Mouse (Mus musculus) adrenal gland (tissue): ENCODE measurements around the gene Tcl1b3.
"Not testable (repeated sequence)": the region's sequence is repeated elsewhere in the genome, so short reads cannot be mapped to it uniquely, and the experiment has no call there.

Experiments
- intact Hi-C: fragments of 180-260 bp; cut with DNase I; formaldehyde crosslinking; loops from one replicate; pipeline ENCODE4 v1.15.1; 2025
- long read RNA-seq, 2 experiments: library from polyadenylated mRNA; unstranded; transcript quantifications; one replicate each; pipeline ENCODE4 v2.0.0; 2020; ENCODE audit warnings: borderline replicate concordance in 1 of 2; ENCODE audit not compliant: insufficient replicate concordance in 1 of 2

The Tcl1b3 gene
- long read RNA-seq, experiment 1: 0 reads
- long read RNA-seq, experiment 2: 0 reads

GRCm38 (mm10) chr12:105190743-105191142, at the start of gene Tcl1b3:
Tcl1b3 (plus strand) TSS chr12:105191043.
- intact Hi-C loops: not testable (repeated sequence)

- intact Hi-C loops: no loop called here
These were observed 47.7 kb upstream of the Tcl1b3 start for GRCm38 (mm10) chr12:105143096-105143495.

GRCm38 (mm10) chr12:105144928-105145327, 45.9 kb upstream of the Tcl1b3 start:
- intact Hi-C loops: not testable (repeated sequence)

- intact Hi-C loops: no loop called here
These were observed 45.1 kb upstream of the Tcl1b3 start, which contains the start of gene Tcl1b2 for GRCm38 (mm10) chr12:105145714-105146113. Tcl1b2 (plus strand) TSS chr12:105146014.

GRCm38 (mm10) chr12:105155286-105155685, 35.6 kb upstream of the Tcl1b3 start:
- intact Hi-C loops: not testable (repeated sequence)

- intact Hi-C loops: no loop called here
These were observed 32.0 kb upstream of the Tcl1b3 start for GRCm38 (mm10) chr12:105158842-105159241.

- intact Hi-C loops: no loop called here
These were observed 31.5 kb upstream of the Tcl1b3 start, which contains the start of gene Tcl1b1 for GRCm38 (mm10) chr12:105159390-105159789. Tcl1b1 (plus strand) TSS chr12:105159690.

- intact Hi-C loops: no loop called here
These were observed 24.1 kb upstream of the Tcl1b3 start for GRCm38 (mm10) chr12:105166734-105167133.

GRCm38 (mm10) chr12:105173366-105173765, 17.5 kb upstream of the Tcl1b3 start:
- intact Hi-C loops: loop anchor here (10.0 kb wide), 1 partner anchor 119 kb away; no protein-coding TSS in a partner anchor

GRCm38 (mm10) chr12:105174318-105174717, 16.5 kb upstream of the Tcl1b3 start:
- intact Hi-C loops: loop anchor here (10.0 kb wide), 1 partner anchor 120 kb away; no protein-coding TSS in a partner anchor

GRCm38 (mm10) chr12:105176044-105176443, 14.8 kb upstream of the Tcl1b3 start, which contains the start of gene Tcl1b5:
Tcl1b5 (plus strand) TSS chr12:105176344.
- intact Hi-C loops: loop anchor here (10.0 kb wide), 1 partner anchor 121 kb away; no protein-coding TSS in a partner anchor

GRCm38 (mm10) chr12:105181040-105181644, 9.7 kb upstream of the Tcl1b3 start:
- intact Hi-C loops: not testable (repeated sequence)

- intact Hi-C loops: not testable (repeated sequence)
These were observed 1.9 kb upstream of the Tcl1b3 start for GRCm38 (mm10) chr12:105188980-105189379.

GRCm38 (mm10) chr12:105199684-105200497, 9.0 kb downstream of the Tcl1b3 start:
- intact Hi-C loops: not testable (repeated sequence)

GRCm38 (mm10) chr12:105201657-105202056, 10.8 kb downstream of the Tcl1b3 start, which contains the start of gene Tcl1b4:
Tcl1b4 (plus strand) TSS chr12:105201957.
- intact Hi-C loops: not testable (repeated sequence)

GRCm38 (mm10) chr12:105207071-105207470, 16.2 kb downstream of the Tcl1b3 start:
- intact Hi-C loops: no loop called here

GRCm38 (mm10) chr12:105208441-105208840, 17.6 kb downstream of the Tcl1b3 start:
- intact Hi-C loops: no loop called here

- intact Hi-C loops: no loop called here
These were observed 18.4 kb downstream of the Tcl1b3 start for GRCm38 (mm10) chr12:105209231-105209630.

- intact Hi-C loops: no loop called here
These were observed 26.4 kb downstream of the Tcl1b3 start for GRCm38 (mm10) chr12:105217101-105217760.

GRCm38 (mm10) chr12:105222601-105223319, 31.9 kb downstream of the Tcl1b3 start, which contains the start of gene Tcl1:
Tcl1 (minus strand) TSS chr12:105222793.
- intact Hi-C loops: no loop called here
